Mouse (Mus musculus) spleen, adult 2 months (tissue): Measurements from ENCODE around the gene Borcs7. TPM values are rescaled to one million over a fixed set of nuclear protein-coding genes. Genes with fewer than 3 reads are reported as not detected.

Experiments used
- DNase-seq, 2 experiments: peaks; one replicate each; pipeline versions ENCODE4 v3.0.0 to v3.0.0-alpha.2; 2012 to 2021; ENCODE audit warnings: low spot score in 2 of 2, low read depth in 1 of 2
- H3K27ac ChIP-seq: fragments of 200-500 bp; 2 replicates; pipeline ENCODE4 v1.5.1; 2012; ENCODE audit warnings: low read length, inconsistent platforms; ENCODE audit not compliant: insufficient read depth
- H3K27me3 ChIP-seq: fragments of 200-500 bp; 2 replicates; pipeline ENCODE4 v1.6.1; 2012; ENCODE audit warnings: mild to moderate bottlenecking, moderate library complexity, low read length, inconsistent platforms; ENCODE audit not compliant: control insufficient read depth, insufficient read depth
- H3K36me3 ChIP-seq: fragments of 200-500 bp; 2 replicates; pipeline ENCODE4 v1.6.1; 2012; ENCODE audit warnings: mild to moderate bottlenecking, low read length, inconsistent platforms; ENCODE audit not compliant: control insufficient read depth, insufficient read depth
- H3K4me1 ChIP-seq: fragments of 200-500 bp; 2 replicates; pipeline ENCODE4 v1.6.1; 2011; ENCODE audit warnings: inconsistent platforms; ENCODE audit not compliant: control insufficient read depth, insufficient read depth, insufficient read length
- H3K4me3 ChIP-seq: fragments of 200-500 bp; 2 replicates; pipeline ENCODE4 v1.5.1; 2011; ENCODE audit warnings: mild to moderate bottlenecking, inconsistent platforms; ENCODE audit not compliant: insufficient read depth, insufficient read length; ENCODE audit errors: extremely low read depth
- CTCF ChIP-seq: fragments of 200-500 bp; IDR thresholded peaks from 2 replicates; pipeline ENCODE4 v1.5.1; 2011; ENCODE audit warnings: mild to moderate bottlenecking, inconsistent platforms; ENCODE audit not compliant: insufficient read depth, insufficient read length, insufficient replicate concordance; ENCODE audit errors: extremely low read depth
- POLR2A ChIP-seq: fragments of 200-500 bp; IDR thresholded peaks from 2 replicates; pipeline ENCODE4 v1.6.1; 2011; ENCODE audit warnings: low read depth, low read length, inconsistent platforms
- WGBS: fragments of 180-500 bp; shearing (Covaris S2); methylation state at CpG from one replicate; pipeline ENCODE4 v1.1.7; 2018; 5-methylcytosine and 5-hydroxymethylcytosine counted together
- polyA plus RNA-seq: library from polyadenylated mRNA; depleted of rRNA; stranded (reverse); fragments of >200 nt; gene quantifications from 2 replicates; pipeline ENCODE4 v1.2.3, GENCODE M21; 2012

Gene Borcs7
- polyA plus RNA-seq, 1 experiment, result 2.3 TPM

DNA sequence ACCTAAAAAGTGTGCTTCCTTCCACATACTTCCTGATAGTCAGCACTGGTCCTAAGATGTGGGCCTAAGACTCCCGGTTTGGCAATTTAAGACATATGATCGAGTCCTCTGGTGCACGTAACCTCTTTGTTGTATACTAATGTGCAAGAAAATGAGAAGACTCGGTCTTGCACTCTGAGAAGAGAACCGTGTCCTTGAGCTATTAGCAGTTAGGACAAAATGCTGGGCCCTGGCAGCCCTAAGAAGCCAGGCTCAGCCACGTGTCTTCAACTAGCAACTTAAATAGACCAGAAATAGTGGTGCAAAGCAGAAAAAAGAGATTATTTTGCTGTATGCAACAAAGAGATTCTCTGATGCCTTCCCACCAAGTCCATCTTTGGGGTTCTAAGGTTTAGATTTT, 26.9 kb upstream of the Borcs7 start:
- Histone ChIP-seq H3K27me3 (no peaks in the 10 kb centered on the region), H3K27ac (no peak overlapping the region), H3K36me3 (no peaks in the 10 kb centered on the region), H3K4me3 (no peak overlapping the region), H3K4me1 (no peaks in the 10 kb centered on the region)
- TF ChIP-seq CTCF (no peak), POLR2A (no peak)
- no peak for DNase-seq
- 85% methylated on average over 6 of the region's 6 CpGs for WGBS

- Histone ChIP-seq H3K4me1 (no peaks in the 10 kb centered on the region), H3K27ac (no peak overlapping the region), H3K27me3 (no peaks in the 10 kb centered on the region), H3K36me3 (no peaks in the 10 kb centered on the region), H3K4me3 (no peak overlapping the region)
- 74% methylated on average over 7 of the region's 7 CpGs for WGBS
- DNase-seq, result no peak
- TF ChIP-seq POLR2A (no peak), CTCF (no peak)
These were observed 24.2 kb upstream of the Borcs7 start for GRCm38 (mm10) chr19:46665474-46665873.

GRCm38 (mm10) chr19:46667300-46667699, 22.4 kb upstream of the Borcs7 start:
- TF ChIP-seq CTCF, result no peak
- TF ChIP-seq POLR2A, result no peak
- DNase-seq, result no peak
- H3K27me3 ChIP-seq, result no peaks in the 10 kb centered on the region
- no peak overlapping the region for H3K27ac ChIP-seq
- no peak overlapping the region for H3K4me3 ChIP-seq
- 75% methylated on average over 11 of the region's 11 CpGs for WGBS
- no peaks in the 10 kb centered on the region for H3K36me3 ChIP-seq
- H3K4me1 ChIP-seq, result no peaks in the 10 kb centered on the region

DNA sequence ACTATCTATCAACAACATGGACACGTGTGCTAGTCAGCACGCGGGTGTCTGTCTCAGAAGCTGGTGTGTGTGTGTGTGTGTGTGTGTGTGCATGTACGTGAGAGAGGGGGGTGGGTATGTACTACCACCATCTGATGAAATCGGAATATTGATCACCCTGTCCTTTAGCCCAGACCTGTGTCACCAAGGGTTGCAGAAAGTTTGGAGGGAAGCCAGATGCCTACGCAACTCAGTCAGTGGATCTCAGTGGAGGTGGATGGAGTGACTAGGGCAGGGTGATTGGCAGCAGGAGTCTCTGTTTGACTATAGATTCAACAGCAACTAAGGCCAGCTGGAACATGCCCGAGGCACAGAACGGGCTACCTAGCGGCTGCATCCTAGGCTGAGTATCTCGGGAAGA, 21.4 kb upstream of the Borcs7 start:
- no peak overlapping the region for H3K27ac ChIP-seq
- H3K4me3 ChIP-seq, result no peak overlapping the region
- H3K4me1 ChIP-seq, result no peaks in the 10 kb centered on the region
- TF ChIP-seq POLR2A, result no peak
- TF ChIP-seq CTCF, result no peak
- H3K27me3 ChIP-seq, result no peaks in the 10 kb centered on the region
- 90% methylated on average over 10 of the region's 10 CpGs for WGBS
- H3K36me3 ChIP-seq, result no peaks in the 10 kb centered on the region
- DNase-seq, result no peak

DNA sequence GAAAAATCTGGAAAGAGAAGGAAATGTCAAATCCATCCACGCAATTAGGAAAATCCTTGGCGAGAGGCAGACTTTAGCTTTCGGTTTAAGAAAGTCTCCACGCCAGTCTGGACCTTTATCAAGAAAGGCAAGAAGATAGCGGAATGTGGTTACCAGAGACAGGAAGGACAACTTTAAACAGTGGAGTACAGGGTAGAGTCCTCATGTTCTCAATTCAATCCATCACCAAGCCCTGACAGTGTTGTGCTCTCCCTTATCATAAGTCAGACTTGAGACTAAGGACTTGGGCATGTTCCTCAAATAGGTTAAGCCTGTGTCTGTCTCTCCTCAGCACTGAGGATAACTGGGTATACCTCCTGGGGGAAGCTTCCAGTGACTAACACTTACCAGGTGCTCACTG, 19.9 kb upstream of the Borcs7 start:
- Histone ChIP-seq H3K36me3 (no peaks in the 10 kb centered on the region), H3K4me3 (no peak overlapping the region), H3K27me3 (no peaks in the 10 kb centered on the region), H3K4me1 (no peaks in the 10 kb centered on the region), H3K27ac (no peak overlapping the region)
- TF ChIP-seq POLR2A, result no peak
- no peak for TF ChIP-seq CTCF
- no peak for DNase-seq
- 66% methylated on average over 5 of the region's 5 CpGs for whole genome bisulfite sequencing

GRCm38 (mm10) chr19:46670691-46671090, 19.0 kb upstream of the Borcs7 start:
- H3K4me3 ChIP-seq, result no peak overlapping the region
- no peaks in the 10 kb centered on the region for H3K4me1 ChIP-seq
- DNase-seq, result peak; percentile 15 to 59
- no peak for TF ChIP-seq POLR2A
- TF ChIP-seq CTCF, result peak; percentile 95
- H3K27me3 ChIP-seq, result no peaks in the 10 kb centered on the region
- no peaks in the 10 kb centered on the region for H3K36me3 ChIP-seq
- no peak overlapping the region for H3K27ac ChIP-seq
- 42% methylated on average over 13 of the region's 13 CpGs for WGBS

DNA sequence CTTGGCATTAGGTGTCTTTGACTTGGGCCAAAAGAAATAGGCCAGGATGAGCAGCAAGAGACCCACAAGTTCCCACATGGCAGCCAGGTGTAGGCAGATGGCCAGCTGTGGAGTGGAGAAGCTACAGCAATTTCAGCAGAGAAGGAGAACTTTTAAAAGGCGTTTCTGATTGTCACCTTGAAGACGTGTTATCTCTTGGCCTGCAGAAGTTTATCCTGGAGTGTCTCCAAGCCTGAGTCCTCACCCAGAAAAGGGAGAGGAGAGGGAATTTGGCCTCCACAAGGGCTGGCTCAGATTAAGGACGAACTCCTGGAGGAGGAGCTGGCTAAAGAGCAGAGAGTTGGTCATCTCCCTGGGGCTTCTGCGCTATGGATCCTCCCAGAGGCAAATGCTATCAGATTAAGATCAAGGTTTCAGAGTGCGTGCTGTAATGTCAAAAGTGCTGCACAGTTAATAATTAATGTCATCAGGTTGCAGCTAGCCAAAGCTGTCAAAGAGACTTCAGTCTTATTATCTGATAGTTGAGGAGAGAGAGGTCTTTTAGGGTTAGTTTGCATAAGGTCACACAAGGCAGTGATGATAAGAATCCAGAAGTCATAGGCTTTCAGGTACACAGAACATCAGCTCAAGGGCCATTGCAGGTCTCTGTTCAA, 16.8 kb upstream of the Borcs7 start, which contains the start of gene Cyp17a1:
Cyp17a1 (minus strand) TSS at position 407 of the 653 bp plus-strand sequence.
- Histone ChIP-seq H3K4me1 (no peaks in the 10 kb centered on the region), H3K4me3 (no peak within 1 kb of the TSS), H3K27ac (no peak within 1 kb of the TSS), H3K36me3 (no peaks in the 10 kb centered on the region), H3K27me3 (no peaks in the 10 kb centered on the region)
- TF ChIP-seq POLR2A (no peak), CTCF (no peak)
- no peak for DNase-seq
- WGBS, result 71% methylated on average over 5 of the region's 5 CpGs
